Mouse (Mus musculus): ENCODE measurements around the gene 1810010D01Rik. TPM values are rescaled to one million over a fixed set of nuclear protein-coding genes. Genes with fewer than 3 reads are reported as not detected.

The 1810010D01Rik gene
- polyA plus RNA-seq, 1 experiment from 2014 or later = 0.94 TPM

GRCm38 (mm10) chr7:145206056-145206610, 1.8 kb downstream of the 1810010D01Rik start:
- Histone ChIP-seq H3K27me3 (replicated peaks; ENCODE audit: insufficient read depth, low read length) (no peaks in the 10 kb centered on the region), H3K4me3 (ENCODE audit: low read depth, low read length) (peak overlapping the region; percentile 5; the same call in 1 of the 2 replicates), H3K9ac (replicated peaks; ENCODE audit: low read depth) (peak overlapping the region; percentile 54), H3K9me3 (ENCODE audit: low read length) (no peaks in the 10 kb centered on the region), H3K27ac (ENCODE audit: low read length) (peak overlapping the region; percentile 62; the same call in 1 of the 2 replicates), H3K4me2 (replicated peaks; ENCODE audit: low read depth, low read length) (peak overlapping the region; percentile 54), H3K4me1 (ENCODE audit: insufficient read depth, low read depth, low read length) (peaks cover 8% of the 10 kb centered on the region), H3K36me3 (ENCODE audit: insufficient read depth, low read length) (no peaks in the 10 kb centered on the region)
- WGBS = 5% methylated on average over 31 of the region's 34 CpGs
- TF ChIP-seq CTCF (IDR thresholded peaks at IDR 0.05) (peak; percentile 36; the same call in 1 of the 2 replicates), EP300 (IDR thresholded peaks at IDR 0.05) (no peak)
- DNase-seq (ENCODE audit: low spot score) = peak; percentile 86
- peak; percentile 90 for ATAC-seq

GRCm38 (mm10) chr7:145205363-145205902, 2.5 kb downstream of the 1810010D01Rik start:
- H3K27me3 ChIP-seq (replicated peaks; ENCODE audit: insufficient read depth, low read length) = no peaks in the 10 kb centered on the region
- TF ChIP-seq CTCF (IDR thresholded peaks at IDR 0.05) = no peak
- no peak for TF ChIP-seq EP300 (IDR thresholded peaks at IDR 0.05)
- no peaks in the 10 kb centered on the region for H3K36me3 ChIP-seq (ENCODE audit: insufficient read depth, low read length)
- no peak for DNase-seq (ENCODE audit: low spot score)
- no peak overlapping the region for H3K4me3 ChIP-seq (ENCODE audit: low read depth, low read length)
- 79% methylated on average over 4 of the region's 4 CpGs for WGBS
- ATAC-seq = no peak
- 0 out of 2 replicates have a peak overlapping the region, but pooled peaks have one; percentile 62 for H3K27ac ChIP-seq (ENCODE audit: low read length)
- H3K4me1 ChIP-seq (ENCODE audit: insufficient read depth, low read depth, low read length) = peaks cover 8% of the 10 kb centered on the region
- H3K9ac ChIP-seq (replicated peaks; ENCODE audit: low read depth) = peak overlapping the region; percentile 54; the same call in 1 of the 2 replicates
- no peaks in the 10 kb centered on the region for H3K9me3 ChIP-seq (ENCODE audit: low read length)
- no peak overlapping the region for H3K4me2 ChIP-seq (replicated peaks; ENCODE audit: low read depth, low read length)

- H3K27ac ChIP-seq (ENCODE audit: low read length) = no peak overlapping the region
- H3K36me3 ChIP-seq (ENCODE audit: insufficient read depth, low read length) = no peaks in the 10 kb centered on the region
- no peak overlapping the region for H3K9ac ChIP-seq (replicated peaks; ENCODE audit: low read depth)
- TF ChIP-seq CTCF (IDR thresholded peaks at IDR 0.05) (no peak), EP300 (IDR thresholded peaks at IDR 0.05) (no peak)
- 28% methylated on average over 2 of the region's 2 CpGs for WGBS
- DNase-seq (ENCODE audit: low spot score) (peak; percentile 13), ATAC-seq (no peak)
- no peaks in the 10 kb centered on the region for H3K27me3 ChIP-seq (replicated peaks; ENCODE audit: insufficient read depth, low read length)
- H3K4me2 ChIP-seq (replicated peaks; ENCODE audit: low read depth, low read length) = no peak overlapping the region
- no peaks in the 10 kb centered on the region for H3K9me3 ChIP-seq (ENCODE audit: low read length)
- H3K4me3 ChIP-seq (ENCODE audit: low read depth, low read length) = no peak overlapping the region
- peaks cover 6% of the 10 kb centered on the region for H3K4me1 ChIP-seq (ENCODE audit: insufficient read depth, low read depth, low read length)
These were observed 8.2 kb downstream of the 1810010D01Rik start for GRCm38 (mm10) chr7:145199711-145200110.

- Histone ChIP-seq H3K27ac (ENCODE audit: low read length) (no peak overlapping the region), H3K4me3 (ENCODE audit: low read depth, low read length) (no peak overlapping the region), H3K4me1 (ENCODE audit: insufficient read depth, low read depth, low read length) (peaks cover 11% of the 10 kb centered on the region), H3K9ac (replicated peaks; ENCODE audit: low read depth) (no peak overlapping the region), H3K9me3 (ENCODE audit: low read length) (no peaks in the 10 kb centered on the region), H3K36me3 (ENCODE audit: insufficient read depth, low read length) (no peaks in the 10 kb centered on the region), H3K27me3 (replicated peaks; ENCODE audit: insufficient read depth, low read length) (no peaks in the 10 kb centered on the region), H3K4me2 (replicated peaks; ENCODE audit: low read depth, low read length) (no peak overlapping the region)
- TF ChIP-seq EP300 (IDR thresholded peaks at IDR 0.05) = no peak
- TF ChIP-seq CTCF (IDR thresholded peaks at IDR 0.05) = no peak; the same call in 1 of the 2 replicates
- peak; percentile 83 for DNase-seq (ENCODE audit: low spot score)
- peak; percentile 71 for ATAC-seq
- 34% methylated on average over 4 of the region's 4 CpGs for WGBS
These were observed 9.7 kb downstream of the 1810010D01Rik start for GRCm38 (mm10) chr7:145198223-145198714.

- no peaks in the 10 kb centered on the region for H3K27me3 ChIP-seq (replicated peaks; ENCODE audit: insufficient read depth, low read length)
- no peak for ATAC-seq
- H3K4me3 ChIP-seq (ENCODE audit: low read depth, low read length) = no peak overlapping the region
- H3K9me3 ChIP-seq (ENCODE audit: low read length) = no peaks in the 10 kb centered on the region
- no peak overlapping the region for H3K4me2 ChIP-seq (replicated peaks; ENCODE audit: low read depth, low read length)
- peaks cover 11% of the 10 kb centered on the region for H3K4me1 ChIP-seq (ENCODE audit: insufficient read depth, low read depth, low read length)
- H3K9ac ChIP-seq (replicated peaks; ENCODE audit: low read depth) = no peak overlapping the region
- H3K36me3 ChIP-seq (ENCODE audit: insufficient read depth, low read length) = no peaks in the 10 kb centered on the region
- WGBS = 53% methylated on average over 3 of the region's 3 CpGs
- no peak for DNase-seq (ENCODE audit: low spot score)
- TF ChIP-seq CTCF (IDR thresholded peaks at IDR 0.05) (no peak), EP300 (IDR thresholded peaks at IDR 0.05) (no peak)
- no peak overlapping the region for H3K27ac ChIP-seq (ENCODE audit: low read length)
These were observed 10.2 kb downstream of the 1810010D01Rik start for GRCm38 (mm10) chr7:145197711-145198110.

- DNase-seq (ENCODE audit: low spot score) (peak; percentile 12), ATAC-seq (no peak)
- 71% methylated on average over 3 of the region's 3 CpGs for WGBS
- Histone ChIP-seq H3K4me2 (replicated peaks; ENCODE audit: low read depth, low read length) (no peak overlapping the region), H3K27me3 (replicated peaks; ENCODE audit: insufficient read depth, low read length) (no peaks in the 10 kb centered on the region), H3K4me3 (ENCODE audit: low read depth, low read length) (no peak overlapping the region), H3K9me3 (ENCODE audit: low read length) (no peaks in the 10 kb centered on the region), H3K27ac (ENCODE audit: low read length) (no peak overlapping the region), H3K36me3 (ENCODE audit: insufficient read depth, low read length) (no peaks in the 10 kb centered on the region), H3K4me1 (ENCODE audit: insufficient read depth, low read depth, low read length) (peaks cover 11% of the 10 kb centered on the region), H3K9ac (replicated peaks; ENCODE audit: low read depth) (no peak overlapping the region)
- TF ChIP-seq CTCF (IDR thresholded peaks at IDR 0.05) (no peak), EP300 (IDR thresholded peaks at IDR 0.05) (no peak)
These were observed 10.9 kb downstream of the 1810010D01Rik start for GRCm38 (mm10) chr7:145197042-145197441.
